Mouse (Mus musculus) monocyte, adult 2 months (primary cell): ENCODE data around the gene 4930519P11Rik.

Source experiments
- DNase-seq, 2 experiments: peaks; one replicate each; pipeline ENCODE4 v3.0.0; 2022; ENCODE audit warnings: low spot score in 2 of 2, low read depth in 1 of 2

The 4930519P11Rik gene

DNA sequence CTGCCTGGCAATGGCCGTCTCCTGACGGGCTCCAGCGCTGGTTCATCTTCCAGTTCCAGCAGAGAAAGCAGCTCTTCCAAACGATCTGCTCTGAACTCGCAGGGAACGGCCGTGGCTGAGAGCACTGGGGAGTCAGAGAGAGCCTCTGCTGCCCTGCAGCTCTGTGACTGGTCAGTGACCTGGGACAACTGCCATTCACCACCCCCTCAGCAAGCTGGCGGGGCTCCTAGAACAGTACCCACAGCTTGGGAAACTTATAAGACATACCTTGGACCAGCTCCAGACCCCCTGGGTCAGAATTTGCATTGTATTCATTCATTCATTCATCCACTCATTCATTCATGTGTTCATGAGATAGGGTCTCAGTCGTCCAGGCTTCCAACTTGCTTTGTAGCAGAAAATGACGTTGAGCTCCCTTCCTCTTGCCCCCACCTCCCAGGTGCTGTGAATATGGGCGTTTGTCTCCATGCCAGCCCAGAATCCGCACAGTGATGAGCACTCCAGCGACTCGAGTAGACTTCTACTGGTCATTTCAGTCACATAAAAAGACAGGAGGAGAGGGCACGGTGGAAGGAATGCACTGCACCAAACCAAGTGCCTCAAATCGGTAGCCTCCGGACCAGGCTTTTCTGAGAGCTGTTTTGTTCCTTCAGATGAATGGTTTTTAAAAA, 28.2 kb downstream of the 4930519P11Rik start:
- DNase-seq: no peak

DNA sequence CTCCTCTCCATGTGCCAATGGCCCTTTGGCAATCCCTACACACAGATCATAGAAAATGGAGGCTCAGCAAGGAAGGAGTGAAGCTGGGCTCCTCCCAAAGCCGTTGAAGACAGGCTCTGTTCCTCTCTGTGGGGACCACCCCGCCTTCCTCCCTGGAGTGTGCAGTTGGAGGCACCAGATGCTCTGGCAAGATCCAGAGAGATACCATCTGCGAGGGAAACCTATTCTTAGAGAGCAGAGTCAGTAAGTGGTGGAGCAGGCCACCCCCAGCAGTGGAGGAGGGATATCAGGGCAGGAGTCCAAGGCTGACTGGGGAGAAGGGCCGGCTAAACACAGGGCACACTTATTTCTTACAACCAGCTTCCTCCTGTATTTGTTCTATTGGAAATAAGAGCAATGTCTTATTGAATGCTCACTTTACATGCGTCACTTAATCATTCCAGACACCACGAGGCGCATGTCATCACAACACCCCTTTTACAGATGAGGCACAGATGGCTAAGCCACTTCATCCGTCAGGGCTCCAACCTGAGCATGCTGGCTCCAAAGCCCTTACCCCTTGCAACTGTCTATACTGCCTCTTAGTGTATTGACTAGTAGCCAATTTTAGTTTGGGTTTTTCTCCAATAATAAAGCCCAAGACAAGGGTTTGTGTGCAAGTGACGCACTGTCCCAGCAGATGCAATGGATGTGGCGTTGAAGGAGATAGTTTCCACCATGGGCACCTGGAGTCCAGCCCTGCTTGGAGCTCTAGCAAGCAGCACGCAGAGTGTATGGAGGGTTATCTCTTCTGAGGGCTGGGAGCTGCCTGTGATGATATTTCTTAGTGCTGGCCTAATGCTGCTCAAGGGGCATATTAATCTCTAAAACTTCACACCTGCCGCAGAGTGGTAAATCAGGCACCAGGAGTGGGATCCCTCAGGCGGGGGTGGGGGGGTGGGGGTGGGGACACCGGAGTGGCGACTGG, 29.0 kb downstream of the 4930519P11Rik start:
- no peak for DNase-seq

DNA sequence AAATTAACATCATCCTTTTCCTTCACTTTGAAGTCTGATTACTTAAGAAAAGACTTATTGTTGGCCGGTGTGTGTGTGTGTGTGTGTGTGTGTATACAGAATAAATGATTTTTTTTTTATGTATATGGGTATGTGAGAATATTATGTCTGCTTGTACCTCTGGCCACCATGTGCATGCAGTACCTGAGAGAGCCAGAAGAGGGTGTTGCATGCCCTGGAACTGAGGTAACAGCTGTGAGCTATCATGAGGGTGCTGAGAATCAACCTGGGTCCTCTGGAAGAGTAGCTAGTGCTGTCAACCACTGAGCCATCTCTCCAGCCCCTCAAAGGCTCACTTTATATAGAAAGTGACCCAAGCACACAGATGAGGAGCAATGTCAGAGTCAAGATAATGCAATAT, 31.8 kb downstream of the 4930519P11Rik start:
- DNase-seq: no peak

DNA sequence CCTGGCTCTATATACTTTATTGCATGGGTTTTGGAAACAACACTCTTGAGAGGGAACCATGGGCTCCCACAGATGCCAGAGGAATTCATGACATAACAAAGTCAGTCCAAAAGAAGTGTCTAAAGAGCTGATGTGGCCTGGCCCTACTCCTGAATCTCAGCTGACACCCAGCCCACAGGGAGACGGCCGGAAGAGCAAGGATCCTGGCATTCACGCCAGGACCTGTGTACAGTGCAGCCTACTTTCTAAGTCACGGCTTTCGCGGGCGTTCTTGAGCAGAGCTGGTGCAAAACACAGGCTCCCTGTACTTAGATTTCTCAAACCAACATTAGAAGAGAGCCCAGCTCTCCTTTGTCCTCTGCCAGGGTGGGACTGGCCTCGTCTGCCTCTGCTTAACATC, 32.7 kb downstream of the 4930519P11Rik start:
- no peak for DNase-seq

DNA sequence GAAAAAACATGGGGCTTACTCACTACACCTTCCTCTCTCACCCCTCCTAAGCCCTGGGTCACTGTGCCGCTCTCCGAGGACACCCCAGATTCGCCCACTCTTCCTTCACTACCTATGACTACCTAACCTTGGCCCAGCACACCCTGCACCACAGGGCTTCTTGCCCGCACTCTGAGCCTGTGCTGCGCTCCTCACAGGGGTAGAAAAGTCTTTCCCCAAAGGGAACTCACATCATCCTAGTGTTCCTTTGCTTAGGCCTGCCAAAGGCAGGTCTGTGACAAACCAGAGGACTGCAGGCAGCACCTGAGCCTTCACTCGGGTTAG, 35.5 kb downstream of the 4930519P11Rik start:
- no peak for DNase-seq

DNA sequence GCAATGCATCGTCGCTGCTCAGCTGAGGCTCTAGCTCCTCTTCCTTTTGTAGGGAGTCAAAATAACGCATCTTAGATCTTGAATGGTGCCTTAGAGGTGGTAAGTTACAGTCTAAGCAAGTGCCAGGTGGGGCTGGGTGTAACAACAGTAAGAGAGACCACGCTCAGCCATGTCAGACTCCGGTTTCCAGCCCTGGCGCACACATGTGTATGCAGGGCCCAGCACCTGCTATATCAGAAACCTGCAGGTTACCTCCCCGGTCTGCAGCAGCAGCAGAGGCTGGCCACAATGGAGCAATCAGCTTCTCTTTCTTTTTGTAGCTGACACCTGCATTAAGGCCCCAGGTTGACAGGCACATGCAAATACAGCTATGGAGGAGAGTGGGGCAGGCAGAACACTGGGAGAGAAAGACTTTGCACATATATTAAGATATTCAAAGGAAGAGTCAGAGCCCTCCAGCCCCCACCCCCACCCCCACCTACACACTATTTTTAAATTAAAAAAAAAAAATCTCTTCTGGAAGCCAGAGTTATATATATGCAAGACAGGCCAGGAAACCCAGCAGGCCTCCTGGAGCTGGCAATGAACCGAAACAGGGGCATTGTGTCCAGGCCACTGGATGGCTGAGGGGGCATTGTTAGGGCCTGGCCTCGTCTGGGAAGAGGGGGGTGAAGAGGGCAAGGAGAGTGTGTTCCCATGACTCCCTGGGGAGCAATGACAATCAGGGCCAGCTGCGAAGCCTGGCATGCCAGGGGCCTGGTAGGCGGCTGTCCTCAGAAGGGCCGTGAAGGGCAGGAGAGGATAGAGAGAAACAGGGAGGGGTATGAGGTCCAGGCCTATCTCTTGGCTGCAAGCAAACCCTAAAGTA, 36.1 kb downstream of the 4930519P11Rik start:
- no peak for DNase-seq

DNA sequence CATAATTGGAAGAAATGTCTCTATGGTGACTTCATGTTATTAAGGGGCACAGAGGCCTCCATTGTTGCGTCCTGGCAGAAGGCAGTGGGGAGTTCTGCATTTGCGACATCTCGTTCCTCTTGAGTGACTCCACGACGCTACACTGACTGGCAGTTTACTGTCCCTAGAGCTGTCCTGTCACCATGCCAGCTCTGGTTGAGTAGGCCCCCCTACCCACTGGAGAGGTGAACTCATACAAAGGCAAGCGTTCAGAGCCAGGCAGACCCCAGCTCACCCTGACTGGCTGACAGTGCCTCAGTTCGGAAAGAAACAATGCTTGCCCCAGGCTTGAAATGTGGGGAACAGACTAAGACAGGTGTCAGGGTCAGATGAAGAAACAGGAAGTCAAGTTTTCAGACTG, 39.0 kb downstream of the 4930519P11Rik start:
- DNase-seq: no peak

DNA sequence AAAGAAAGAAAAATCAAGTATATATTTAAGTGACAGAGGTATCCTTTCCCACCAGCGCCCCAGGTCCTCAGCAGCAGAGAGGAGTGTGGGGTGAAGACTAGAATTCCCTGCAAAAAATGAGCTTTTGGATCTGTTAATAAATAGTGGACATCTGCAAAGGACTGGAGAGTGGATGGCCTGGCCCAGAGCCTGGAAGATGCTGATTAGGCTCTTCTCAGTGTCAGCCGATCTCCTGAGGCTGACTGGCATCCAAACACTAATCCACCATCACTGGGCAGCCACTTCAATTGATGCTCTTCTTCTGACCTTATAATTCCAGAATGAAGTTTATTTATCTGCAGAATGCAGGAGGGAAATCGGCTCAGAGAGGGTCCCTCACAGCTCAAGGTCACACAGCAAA, 40.2 kb downstream of the 4930519P11Rik start:
- no peak for DNase-seq

DNA sequence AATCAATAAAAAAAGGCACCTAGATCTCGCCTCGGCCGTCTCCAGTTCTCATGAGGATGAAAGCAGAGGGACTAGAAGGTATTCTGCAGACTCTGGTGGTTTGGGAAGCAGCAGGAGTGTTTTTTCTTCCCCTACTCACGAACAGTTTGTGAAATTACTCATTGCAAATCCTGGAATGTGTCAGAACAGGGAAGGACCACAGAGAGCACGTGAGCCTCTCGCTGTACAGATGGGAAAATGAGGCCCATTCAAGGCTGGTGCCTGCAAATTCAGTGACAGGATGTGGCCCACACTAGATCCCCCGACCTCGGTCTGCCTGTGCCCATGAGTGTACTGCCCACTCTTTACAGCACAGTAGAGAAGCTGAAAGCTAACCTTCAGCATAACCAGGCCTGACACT, 41.3 kb downstream of the 4930519P11Rik start:
- DNase-seq: no peak

DNA sequence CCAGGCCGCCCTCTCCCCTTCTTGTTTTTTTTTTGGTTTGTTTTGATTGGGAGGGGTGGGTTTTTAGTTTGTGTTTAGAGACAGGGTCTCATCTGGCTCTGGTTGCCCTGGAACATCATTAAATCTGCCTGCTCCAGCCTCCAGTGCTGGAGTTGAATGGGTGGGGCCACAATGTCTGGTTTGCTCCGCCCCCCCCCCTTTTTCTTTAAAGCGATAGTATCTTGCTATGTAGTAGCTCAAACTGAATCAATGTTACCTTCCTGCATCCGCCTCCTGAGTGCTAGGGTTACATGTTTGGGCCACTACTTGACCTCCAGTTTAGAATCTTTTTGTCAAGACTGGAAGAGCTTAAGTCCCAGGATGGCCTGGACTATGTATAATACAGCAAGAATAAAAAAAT, 42.0 kb downstream of the 4930519P11Rik start:
- no peak for DNase-seq

DNA sequence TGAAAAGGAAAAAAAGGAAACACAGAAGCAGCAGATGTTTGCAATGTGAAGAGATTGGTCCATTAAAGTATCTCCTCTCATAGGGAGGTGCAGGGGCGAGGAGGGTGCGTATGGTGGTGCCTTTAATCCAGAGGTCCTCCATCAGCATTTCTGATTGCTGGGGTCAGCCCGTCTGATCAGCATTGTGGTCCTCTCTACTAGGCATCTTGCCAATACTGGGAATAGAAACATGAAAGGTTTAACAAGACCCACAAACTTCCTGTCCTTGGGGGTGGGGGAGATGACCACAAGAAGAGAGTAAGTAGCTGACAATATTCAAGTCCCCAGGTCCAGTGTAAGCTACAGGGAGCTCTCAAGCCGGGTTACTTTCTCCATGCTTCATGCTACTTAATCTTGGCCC, 42.6 kb downstream of the 4930519P11Rik start:
- no peak for DNase-seq

DNA sequence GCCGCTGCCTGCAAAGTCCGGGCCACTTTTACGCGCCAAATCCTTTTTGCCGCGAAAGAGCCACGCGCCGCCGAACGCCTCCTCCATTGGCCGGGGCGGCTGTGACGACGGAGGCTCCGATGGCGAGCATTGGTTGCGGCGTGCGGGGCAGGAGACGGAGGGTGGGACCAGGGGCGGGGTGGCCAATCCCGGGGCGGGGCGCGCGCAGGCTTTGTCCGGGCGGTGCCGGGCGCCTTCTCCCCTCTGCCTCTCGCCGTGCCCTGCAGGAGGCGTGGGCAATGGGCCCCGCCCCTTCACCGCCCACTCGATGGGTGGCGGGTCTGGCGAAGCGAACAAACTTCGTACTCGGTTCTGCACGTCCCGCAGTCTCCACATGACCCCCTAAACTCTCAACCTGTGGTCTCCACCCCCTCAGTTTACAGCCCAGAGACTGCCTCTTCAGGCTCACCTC, 43.4 kb downstream of the 4930519P11Rik start, which contains the start of gene E2f1:
E2f1 (minus strand) TSS at position 57 of the 451 bp plus-strand sequence.
- DNase-seq: peak; percentile 82 to 86

DNA sequence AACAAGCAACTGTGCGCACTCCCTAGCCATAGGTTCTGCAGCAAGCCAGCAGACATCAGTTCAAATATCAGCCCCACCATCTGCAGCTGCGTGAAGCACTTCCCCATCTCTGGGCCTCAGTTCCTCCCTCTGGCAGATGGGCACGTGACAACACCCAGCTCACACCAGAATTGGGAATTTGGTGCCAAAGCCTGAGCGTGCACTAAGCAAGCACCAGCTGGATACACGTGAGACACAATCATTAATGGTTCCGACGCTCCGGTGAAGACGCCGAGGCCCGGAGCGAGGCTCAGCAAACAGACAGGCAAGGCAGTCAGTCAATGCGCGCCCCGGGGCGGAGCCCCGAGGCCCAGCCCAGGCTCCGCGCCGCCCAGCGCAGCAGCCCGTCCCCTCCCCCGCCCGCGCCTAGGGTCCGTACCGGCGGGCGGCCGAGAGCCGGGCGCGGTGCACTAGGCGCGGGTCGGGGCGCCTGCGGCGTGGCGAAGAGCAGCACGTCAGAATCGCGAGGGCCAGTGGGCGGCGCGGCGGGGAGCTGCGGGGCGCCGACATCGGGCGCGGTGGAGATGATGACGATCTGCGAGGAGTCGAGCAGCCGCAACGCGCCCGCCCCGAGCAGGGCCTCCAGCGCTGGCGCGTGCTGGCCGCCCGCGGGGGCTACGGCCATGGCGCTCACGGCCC, 44.0 kb downstream of the 4930519P11Rik start:
- peak; percentile 53 to 65 for DNase-seq

DNA sequence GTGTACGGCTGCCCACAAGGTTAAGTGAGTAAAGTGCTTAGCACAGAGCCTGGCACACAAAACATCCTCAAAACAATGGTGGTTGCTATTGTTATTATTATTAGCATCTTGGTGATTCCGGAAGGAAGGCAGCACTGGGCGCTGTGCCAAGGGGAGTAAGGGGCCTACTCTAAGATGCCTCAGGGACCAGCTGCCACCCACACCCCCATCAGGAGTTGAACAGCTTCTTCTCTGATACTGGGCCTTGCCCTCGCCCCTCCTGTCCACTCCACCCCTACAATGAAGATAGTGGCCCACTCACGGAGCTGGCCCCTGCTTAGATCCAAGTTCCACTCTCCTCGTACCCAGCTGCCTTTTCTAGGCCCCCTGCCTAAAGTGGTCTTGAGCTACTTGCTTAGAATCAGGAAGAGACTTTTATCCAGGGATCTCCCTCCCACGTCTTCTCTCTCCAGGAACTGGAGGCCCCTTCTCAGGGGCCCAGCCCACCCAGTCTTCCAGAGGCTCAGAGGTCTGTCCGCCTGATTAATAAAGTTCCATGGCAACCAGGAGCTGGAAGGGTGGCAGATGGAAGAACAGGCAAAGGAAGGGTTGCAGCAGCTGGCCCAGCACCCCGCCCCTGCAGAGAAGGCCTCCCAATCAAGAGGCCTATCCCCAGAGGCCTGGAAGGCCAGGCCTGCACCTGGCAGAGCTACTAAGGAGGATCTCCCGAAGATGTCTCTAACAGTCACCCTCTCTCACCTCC, 44.7 kb downstream of the 4930519P11Rik start:
- no peak for DNase-seq

DNA sequence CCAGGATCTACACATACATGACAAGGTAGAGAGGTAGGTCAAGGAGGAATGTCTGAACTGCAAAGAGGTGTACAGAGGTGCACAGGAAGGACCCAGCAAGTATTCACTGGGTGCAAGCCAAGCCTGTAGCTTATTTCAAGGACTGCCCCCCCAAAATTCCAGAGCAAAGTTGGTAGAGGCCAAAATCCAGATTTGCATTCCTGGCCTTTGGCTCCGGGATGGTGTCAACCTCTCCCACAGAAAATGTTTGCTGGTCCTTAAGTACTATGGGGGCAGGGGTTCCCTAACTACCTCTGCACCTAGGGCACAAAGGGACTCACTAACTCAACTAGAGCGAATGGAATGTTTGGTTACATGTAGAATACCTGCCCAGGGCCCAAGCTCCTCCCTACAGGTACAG, 45.5 kb downstream of the 4930519P11Rik start:
- DNase-seq: no peak

DNA sequence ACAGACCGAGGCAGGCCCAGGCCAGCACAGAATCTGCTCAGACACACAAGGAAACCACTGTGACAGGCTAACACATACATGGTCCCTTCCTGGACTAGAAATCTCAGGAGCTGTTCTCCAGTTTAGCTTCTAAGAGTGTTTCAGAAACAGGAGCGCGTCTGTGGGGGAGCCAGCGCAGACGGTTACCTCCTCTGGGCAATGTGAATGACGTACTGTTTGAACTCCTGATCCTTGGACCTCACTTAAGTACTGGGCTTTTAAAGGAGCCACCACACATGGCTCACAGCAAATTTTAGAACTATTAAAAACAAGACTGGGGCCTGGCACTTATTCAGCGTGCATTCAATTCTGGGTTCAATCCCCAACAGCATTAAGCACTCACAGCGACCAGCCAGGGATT, 46.6 kb downstream of the 4930519P11Rik start:
- no peak for DNase-seq

DNA sequence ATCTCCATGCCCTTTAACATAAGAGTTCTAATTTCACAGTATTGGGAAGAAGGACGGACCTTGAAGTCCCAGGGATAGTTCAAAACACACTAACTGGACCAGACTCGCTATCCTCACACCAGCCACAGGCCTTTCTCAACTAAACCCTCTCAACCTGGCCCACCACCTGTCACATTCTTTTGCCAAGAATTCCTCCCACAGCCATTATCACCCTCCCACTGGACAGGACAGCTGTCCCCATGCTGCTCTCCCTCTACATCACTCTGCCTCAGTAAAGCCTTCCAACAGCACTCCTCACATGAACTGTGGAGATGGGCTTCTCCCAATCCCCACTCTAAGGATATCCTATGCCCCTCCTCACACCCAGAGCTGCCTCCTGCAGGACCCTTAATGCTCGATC, 47.7 kb downstream of the 4930519P11Rik start:
- DNase-seq: no peak

DNA sequence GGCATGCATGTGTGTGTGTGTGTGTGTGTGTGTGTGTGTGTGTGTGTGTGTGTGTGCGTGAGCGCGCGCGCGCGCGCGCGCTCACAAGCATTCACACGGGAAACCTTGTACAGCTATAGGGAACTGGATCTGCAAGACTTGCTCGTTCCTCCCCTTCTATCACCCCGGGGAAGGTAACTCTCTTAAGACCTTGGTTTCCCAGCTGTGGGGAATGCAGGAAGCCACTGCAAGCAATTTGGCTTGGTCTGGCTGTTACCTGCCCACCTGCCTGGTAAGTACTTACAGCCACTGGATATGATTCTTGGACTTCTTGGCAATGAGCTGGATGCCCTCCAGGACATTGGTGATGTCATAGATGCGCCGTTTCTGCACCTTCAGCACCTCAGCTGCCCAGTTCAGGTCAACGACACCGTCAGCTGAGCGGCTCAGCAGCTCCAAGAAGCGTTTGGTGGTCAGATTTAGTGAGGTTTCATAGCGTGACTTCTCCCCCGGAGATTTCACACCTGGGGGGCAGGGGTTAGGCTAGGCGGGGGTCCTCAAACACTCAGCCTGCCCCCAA, 49.5 kb downstream of the 4930519P11Rik start:
- DNase-seq: no peak
